Mouse (Mus musculus) spleen, postnatal 14 days (tissue): ENCODE data around the gene Slc38a11.

Experiments
- DNase-seq, 2 experiments: peaks; one replicate each; pipeline ENCODE4 v3.0.0; 2021 to 2022; ENCODE audit warnings: low spot score in 2 of 2

The Slc38a11 gene

DNA sequence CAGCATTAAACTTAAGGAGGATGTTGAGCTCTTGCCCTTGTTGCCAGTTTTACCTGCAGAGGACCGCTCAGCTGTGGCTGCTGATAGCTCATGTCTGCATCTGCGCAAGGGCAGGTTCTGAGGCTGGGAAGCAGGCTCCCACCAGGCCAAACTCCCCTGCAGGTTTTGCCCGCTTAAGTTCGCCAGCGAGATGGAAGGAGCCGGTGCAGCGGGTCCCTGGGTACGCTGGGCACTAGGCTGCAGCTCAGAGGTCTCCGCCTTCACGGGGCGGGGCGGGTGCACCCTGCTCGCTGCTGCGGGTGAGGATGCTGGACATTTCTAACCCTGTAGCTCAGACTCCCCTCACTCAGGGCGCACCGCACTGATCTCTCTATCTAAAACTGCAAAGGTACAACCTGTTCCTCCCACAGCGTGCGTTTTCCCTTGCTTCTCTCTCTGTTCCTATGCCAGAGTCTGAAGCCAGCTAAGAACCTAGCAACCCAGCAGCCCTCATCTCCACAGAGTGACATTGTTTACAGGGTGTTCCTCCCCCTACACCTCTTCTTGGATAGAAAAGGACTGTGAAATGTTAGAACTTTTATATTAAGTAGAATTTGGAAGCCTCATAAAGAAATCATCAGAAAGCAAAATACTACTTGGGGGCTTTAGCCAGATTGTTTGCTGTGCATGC, at the start of gene Slc38a11:
TSS of gene Slc38a11 (minus strand) at position 207 of the 670 bp plus-strand sequence.
- DNase-seq: no peak

DNA sequence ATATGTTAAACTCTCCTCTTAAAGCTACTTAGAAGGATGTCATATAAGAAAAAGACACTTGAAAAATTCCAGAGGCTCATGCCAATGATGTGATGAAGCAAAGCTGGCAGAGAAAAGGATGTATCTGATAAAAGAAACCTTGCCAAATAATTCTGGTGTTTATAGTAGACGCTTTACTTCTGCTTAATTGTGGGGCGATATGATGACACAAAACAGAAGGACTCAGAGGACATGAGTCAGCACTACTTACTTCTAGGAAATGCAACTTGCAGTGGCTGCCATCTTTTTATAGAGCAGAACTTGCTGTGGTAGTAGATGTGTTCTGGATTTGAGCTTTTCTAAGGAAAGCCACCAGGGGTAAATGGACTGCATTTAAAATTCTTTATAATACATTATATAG, 43.3 kb upstream of the Slc38a11 start:
- DNase-seq: no peak

DNA sequence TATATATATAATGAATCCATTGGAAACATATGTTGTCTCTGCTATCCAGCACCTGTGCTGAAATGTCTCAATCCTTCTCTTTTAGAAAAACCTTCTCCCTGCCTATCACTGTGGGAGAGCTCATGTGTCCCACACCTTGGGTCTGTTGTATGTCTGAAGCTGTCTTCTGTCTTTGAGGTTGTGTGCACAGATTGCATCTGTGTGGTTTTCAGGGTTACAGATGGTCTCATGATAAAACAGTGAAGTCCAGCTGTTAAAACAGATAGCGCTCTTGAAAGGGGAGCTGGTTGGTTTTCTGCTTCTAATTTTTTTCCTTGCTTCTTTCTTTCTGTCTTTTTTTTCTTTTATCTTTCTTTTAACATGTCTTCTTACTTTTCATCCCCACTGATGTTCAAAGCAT, 41.6 kb upstream of the Slc38a11 start:
- DNase-seq: no peak

DNA sequence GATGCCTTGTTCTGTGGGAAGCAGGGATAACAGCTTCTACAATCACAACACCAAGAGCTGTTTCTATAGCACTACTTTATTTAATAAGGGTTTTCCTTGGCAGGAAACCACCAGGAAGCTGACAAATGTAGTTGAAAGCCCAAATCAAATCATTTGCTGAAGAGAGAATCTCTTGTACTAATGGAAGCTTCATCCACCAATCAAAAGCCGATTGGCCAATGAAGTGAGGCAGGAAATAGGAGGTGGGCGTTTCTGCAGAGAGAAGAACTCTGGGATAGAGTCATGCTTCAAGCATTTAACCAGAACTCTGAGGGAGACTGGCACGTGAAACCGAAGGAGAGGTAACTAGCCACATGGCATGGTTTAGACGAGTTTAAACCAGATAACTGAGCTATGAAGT, 38.2 kb upstream of the Slc38a11 start:
- no peak for DNase-seq

DNA sequence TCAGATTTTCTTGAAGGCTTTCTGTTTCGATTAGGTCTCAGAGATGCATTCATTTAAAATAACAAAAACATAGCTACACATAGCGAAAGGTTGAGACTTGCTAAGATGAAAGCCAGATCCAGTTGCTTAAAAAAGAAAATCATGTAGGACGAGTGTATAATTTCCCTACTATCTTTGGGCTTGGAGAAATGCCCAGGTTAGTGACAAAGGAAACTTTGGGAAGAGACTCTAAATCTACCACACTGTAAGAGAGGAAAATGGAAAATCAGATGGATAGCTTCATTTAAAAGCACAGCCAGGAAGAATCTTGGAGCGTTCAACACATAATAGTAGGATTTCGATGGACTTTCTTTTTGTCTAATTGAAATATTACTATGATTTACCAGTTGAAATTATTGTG, 36.1 kb upstream of the Slc38a11 start:
- DNase-seq: no peak

DNA sequence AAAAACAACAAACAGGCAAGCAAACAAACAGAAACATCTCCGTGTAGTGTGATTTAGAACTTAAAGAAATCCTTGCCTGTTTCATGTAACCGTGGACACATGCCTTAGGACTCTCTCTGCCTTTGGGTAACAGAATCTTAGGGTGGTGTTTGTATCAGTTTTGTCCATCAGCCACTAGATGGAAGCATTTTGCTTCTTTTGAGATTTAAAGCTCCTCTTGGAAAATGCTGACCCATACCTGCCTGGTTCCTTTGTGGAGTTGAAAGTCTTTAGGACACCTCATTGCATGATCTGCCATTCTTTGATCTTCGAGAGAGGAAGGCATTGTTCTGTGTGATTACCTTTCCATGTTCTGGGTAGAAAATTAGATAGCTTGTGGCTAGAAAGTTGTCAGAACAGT, 32.3 kb upstream of the Slc38a11 start:
- DNase-seq: no peak

DNA sequence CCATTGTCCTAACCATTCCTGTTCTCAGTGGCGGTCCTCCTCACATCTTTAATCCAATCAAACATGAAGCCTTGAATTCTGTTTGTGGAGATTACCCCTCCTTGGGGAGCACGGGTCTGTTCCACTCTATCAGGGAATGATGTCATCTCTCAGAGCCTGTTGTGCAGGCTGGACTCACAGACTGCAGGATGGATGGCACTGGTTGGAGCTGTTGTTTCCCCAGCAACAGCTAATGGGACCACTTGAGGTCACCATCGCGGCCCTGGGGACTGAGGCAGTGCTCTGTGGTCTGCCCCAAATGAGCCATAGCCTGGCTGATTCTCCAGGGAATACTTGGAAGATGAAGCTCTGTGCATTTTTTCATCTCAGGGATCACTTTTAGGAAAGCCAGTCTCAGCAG, 29.2 kb upstream of the Slc38a11 start:
- DNase-seq: no peak

DNA sequence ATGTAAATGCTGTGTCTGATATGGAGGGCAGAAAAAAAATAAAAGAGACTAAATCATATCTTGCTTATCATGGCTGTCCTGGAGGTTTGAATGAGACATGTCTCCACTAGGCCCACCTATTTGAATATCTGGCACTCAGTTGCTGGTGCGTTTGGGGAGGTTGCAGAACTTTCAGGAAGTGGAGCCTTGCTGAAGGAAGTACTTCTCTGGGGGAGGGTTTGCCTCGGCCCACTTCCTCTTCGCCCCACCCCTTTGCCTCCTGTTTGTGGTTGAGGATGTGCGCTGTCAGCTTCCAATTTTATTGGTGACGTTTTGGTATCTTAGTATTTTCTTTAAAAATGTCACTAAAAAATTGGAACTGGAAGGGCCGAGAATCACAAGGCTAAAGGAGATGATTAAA, 27.5 kb upstream of the Slc38a11 start:
- DNase-seq: peak in 1 of 2 experiments; percentile 1

DNA sequence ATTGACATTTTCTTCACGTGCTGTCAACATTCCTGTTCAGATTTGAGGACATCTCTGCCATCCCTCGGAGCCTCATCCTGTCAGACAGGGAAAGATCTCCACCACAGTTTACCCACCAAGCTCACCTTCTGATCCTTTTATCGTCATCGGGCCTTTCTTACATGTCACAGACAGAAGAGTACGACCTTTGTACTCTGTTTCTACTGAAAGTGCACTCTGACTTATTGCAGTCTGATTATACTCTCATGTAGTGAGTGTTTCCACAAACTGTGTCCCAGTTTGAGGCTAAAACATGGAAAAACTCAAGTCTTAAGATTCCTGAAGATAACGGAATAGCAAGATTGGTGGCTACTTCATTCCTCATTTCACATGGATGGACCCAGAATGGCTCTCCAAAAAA, 21.0 kb upstream of the Slc38a11 start:
- DNase-seq: no peak

DNA sequence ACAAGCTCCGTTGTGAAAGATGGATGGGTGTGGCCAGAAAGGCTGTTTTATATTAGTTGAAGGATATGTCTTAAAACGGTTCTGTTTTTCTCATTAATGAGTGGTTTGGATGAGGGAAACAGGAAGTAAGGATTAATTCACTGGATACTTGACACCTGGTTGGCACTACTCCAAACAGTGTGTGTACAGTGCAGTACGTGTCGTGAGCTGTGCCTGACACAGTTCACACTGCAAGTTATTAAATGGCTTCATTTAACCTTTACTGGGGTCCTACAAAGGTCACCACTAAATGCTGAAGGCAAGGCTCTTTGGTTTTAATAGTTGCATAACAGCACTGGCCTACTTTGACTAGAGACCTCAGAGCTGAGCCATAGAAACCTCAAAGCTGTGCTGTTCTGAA, 18.7 kb upstream of the Slc38a11 start:
- no peak for DNase-seq

DNA sequence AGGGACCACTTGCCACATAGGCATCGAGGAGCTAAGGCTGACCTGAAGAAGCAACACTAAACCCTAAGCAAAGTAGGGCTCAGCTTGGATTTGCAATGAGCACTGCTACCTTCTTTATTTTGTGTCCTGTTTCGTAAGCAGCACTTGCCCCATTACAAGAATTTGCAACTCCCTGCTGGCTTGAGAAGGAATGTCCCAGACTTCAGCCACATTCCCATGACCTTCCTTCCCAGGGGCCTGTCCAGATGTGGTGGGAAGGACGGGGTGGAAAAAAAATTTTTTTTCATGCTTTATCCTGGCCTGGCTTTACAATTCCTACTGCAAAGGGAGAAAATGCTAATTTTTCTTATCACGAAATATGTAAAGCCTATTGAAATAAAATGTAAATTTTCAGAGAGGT, 14.6 kb upstream of the Slc38a11 start:
- no peak for DNase-seq

DNA sequence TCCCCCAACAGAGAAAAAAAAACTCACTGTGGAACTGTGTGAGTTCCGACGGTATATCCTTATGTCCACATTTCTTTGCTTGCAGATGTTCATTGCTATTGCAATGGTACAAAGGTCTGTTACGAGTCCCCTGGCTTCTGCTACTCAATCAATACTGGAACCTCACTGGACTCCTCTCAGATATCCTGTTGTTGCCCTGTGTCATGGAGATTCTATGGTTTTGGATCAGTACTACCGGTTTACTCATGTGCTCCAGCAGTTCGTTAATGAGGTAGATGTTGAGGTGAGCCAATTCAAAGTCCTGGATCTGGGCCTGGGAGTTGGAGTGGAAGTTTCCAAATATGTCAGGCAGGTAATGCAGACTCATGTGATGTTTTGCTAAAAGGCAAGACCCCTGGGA, 10.6 kb upstream of the Slc38a11 start:
- no peak for DNase-seq

DNA sequence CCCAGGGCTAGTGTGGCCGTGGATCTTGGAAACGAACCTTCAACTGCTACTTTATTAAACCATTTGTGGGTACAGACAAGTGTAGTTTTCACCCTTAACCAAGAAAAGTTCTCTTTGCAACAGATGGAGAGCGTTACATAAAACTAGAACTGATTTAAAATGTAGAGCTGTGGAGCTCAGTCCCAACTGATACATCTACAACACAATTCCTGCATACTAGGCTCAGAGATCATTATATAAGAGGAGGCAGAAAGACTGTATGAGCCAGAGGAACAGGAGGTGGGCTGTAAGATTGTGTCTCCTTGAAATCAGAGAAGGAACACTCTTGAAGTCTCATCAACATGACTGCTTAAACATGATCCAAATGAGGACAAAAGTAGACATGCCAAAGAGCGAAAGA, 9.2 kb upstream of the Slc38a11 start:
- no peak for DNase-seq

DNA sequence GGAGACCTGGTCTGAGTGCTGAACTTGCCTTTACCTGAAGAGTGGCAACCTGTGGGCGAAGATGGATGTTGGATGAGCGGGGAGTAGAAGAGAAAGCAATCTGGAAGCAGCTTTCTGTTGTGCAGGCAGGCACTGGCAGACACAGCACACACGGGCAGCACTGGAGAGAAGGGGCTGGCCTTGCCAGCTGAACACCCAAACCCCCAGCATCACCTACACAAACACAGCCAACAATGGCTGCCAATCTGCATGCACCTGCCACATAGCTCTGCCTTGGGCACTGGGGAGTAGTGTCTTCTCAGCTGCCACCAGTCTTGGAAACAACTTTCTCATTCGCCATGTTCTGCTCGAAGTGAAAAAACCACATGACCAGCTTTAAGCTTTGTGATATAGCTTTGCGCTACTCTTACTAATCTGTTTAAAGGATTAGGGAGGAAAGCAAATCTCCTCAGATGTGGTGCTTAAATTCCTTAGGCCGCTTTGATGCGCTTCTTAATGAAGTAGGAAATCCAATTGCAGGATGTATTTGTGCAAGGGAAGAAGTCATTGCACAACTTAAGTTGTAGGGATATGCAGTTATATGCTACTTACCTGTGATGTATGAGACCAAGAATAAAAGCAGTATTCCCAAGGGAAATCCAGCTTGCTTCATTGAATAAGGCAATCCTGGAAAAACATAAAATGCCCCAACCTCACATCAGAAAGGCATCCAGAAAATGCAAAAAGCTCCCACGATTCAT, 2.9 kb downstream of the Slc38a11 start:
- DNase-seq: no peak

DNA sequence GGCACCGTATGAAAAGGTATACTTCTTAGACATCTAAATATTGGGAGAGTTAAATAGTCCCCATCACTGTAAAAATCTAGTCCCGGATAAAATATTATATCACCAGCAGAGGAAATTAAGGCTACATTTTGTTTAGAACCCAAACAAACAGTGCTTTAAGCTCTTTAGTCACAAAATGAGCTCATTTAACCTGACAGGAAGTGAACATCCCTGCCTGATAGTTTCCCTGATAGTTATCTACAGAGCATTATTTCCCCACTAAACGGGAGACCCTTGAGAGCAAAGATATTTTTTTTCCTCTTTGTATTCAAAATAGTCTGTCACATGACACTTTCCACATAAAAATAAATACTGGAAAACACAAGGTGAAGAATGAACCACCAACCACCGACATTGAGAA, 16.5 kb downstream of the Slc38a11 start:
- DNase-seq: no peak

DNA sequence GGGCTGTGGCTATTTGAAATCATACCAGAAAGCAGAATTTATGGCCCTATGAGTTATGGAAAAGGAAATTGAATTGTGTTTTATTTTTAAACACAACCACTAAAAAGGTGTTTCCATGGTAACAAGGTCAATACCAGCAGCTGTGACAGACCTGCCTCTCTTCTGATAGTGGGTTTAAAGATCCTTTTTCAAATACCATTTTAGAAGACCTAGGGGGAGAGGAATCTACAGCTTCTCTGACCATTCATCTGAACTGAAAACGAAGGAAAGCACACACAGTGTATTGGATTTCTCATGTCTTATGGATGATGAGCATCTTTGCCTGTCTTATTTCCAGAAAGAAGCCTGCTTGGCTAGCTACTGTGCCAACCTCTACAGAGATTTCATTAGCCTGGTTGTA, 16.9 kb downstream of the Slc38a11 start:
- no peak for DNase-seq

DNA sequence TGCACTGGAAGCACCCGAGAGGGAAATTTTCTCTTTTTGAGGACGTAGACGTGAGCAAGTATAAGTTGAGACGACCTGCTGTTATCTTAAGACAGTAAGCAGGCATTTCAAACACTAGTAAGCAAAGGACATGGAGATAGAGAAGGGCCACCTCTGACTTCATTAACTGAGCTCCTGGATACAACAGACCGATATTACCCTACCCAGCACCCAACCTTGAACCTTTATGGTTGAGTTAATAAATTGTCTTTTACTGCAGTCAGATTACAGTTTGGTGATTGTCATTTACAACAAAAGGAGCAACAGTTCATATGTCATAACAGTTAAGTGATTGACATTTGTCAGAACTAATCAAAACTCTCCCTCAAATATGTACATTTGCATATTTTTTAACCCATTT, 17.8 kb downstream of the Slc38a11 start:
- no peak for DNase-seq

DNA sequence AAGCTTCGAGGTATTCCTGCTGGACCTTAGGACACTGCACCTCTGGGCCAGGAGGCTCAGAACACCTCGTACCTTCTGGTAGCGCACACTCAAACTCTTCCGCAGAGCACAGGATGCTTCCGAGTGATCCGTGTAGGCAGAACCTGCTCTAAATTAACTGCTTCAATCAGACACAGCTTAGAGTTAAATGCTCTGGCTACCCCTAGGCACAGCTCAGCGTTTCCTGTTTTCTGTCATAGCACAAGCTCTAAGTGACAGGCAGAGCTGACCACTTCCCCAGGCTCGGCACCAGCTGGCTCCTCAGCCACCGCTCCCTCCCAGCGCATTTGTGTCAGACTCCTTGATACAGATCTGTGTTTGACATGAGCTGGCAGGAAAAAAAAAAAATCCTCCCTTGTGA, 21.8 kb downstream of the Slc38a11 start:
- peak; percentile 11 to 27 for DNase-seq

DNA sequence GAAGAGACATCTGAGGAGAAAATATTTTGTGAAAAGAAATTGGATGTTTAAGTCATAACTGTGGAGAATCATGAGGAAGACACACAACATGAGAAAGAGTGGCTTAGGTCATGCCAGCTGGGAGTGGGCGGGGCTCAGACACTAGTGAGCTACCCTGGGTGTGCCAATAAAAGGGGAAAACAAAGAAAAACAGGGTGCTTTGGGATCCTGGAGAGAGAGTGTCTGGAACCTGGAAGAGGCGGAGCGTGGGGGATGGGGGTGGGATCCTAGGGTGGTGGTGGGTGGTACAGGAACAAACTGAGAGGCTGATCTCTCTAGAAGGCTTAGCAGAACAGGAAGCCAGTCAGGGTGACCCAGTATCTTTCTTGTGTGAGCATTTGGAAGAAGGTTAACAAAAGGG, 23.0 kb downstream of the Slc38a11 start:
- no peak for DNase-seq

DNA sequence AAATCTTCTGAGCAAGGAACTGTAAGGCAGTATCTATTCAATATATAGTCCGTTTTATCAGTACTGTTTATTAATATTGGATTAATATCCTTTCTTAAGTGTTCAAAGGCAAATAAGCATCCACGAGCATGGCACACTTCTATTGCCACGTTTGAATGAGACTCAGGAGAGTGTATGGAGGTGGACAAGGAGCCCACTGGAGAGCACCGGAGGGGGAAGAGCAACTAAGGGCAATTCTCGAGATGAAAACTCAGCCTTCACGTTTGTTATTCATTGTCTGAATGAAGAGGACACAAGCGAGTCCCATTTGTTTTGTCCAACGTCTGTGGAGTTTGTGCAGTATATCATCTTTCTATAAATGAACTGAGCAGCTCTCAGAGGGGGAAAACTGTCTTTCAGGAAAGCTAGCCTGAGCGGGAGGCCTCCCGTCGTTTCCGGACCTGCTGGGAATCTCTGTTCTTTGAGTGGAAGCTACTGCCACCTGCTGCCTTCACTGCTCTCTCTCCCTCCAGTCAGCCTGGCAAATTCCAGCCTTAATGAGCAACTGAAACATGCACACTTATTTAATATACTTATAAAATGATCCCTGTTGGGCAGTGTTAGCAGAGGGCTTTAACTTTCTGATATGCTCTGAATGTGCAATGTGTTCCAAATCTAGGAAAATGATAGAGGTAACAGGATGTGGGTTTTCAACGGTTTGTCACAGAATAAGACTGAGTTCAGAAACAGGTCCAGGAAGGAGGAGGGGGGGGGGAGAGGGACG, 26.3 kb downstream of the Slc38a11 start:
- no peak for DNase-seq

DNA sequence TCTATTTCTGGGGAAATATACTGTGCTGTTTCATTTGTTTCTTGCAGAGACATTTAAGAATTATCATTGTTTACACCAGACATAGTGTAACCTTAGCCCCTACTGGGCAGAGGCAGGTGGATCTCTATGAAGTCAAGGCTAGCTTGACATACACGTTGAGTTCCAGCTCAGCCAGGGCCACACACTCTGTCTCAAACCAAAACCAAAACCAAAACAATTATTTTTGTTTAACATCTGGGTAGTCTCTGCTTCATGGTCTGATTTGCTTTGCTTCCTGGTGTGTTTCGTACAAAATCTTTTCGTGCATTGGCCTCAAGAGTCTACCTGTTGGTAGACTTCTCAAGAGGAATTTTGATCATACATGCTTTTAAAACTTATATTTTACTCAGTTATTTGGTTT, 27.2 kb downstream of the Slc38a11 start:
- DNase-seq: no peak

DNA sequence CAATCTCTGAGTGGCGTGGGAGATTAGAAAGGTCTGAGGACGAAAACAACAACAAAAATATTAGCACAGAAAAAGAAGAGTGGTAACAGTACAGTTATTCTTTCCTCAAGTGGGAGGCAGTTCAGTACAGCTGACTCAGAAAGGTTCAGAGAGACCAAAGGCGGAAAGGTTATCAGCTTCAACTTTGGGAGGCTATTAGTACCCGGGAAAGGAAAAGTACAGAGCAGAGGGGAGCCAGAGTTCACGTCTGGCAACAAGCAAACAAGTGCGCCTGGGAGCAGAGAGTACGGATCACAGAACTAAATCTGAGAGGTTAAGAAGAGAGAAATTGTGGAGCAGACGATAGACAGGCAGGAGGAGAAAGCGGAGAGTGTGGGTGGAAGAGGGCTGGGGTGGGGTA, 29.7 kb downstream of the Slc38a11 start:
- DNase-seq: no peak

DNA sequence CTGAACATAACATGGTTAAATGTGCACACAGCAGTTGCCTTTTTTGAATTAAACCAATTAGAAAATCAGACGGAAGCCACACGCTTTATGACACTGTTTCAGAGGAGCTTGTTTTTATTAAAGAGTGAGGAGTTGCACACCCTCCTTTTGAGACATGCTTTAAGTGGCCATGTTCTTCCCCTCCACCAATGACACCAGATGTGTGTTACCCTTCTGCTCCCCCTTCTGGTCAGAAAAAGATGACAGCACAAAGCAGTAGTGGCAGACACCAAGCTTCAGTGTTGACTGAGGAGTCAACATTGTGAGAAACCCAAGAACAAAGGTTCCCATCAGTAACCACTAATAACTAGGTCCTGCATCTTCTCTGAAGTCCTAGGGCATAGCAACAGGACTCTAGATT, 32.5 kb downstream of the Slc38a11 start:
- DNase-seq: peak in 1 of 2 experiments; percentile 54
